Mouse (Mus musculus) adrenal gland, adult 2 months (tissue): ENCODE measurements around the gene Prps1. TPM values are rescaled to one million over a fixed set of nuclear protein-coding genes. Genes with fewer than 3 reads are reported as not detected.
"Not testable (repeated sequence)": the region's sequence is repeated elsewhere in the genome, so short reads cannot be mapped to it uniquely, and the experiment has no call there.

Source experiments
- DNase-seq: peaks from one replicate; pipeline ENCODE4 v3.0.0; 2021
- long read RNA-seq: library from polyadenylated mRNA; stranded (forward); transcript quantifications from one replicate; pipeline ENCODE4 v2.0.0, GENCODE M21; 2021
- polyA plus RNA-seq: library from polyadenylated mRNA; depleted of rRNA; stranded (reverse); fragments of >200 nt; gene quantifications from 2 replicates; pipeline ENCODE4 v1.2.3, GENCODE M21; 2012; rRNA removed
- total RNA-seq, 2 experiments: library from RNA; stranded (reverse); gene quantifications; 2 replicates each; pipeline ENCODE4 v1.2.3; 2021

Gene Prps1
- total RNA-seq (10 to 100 TPM; 17.4 to 37.7 TPM), polyA plus RNA-seq (2.1 and 2.9 TPM in 2 replicates)
- long read RNA-seq, transcript Prps1-201 (7 exons, 1,965 nt): major isoform, 22 of 25 reads
- long read RNA-seq, partial matches to known transcripts: 0 of 25 reads
- long read RNA-seq, other reads (novel, unspliced or antisense): 3 of 25 reads

DNA sequence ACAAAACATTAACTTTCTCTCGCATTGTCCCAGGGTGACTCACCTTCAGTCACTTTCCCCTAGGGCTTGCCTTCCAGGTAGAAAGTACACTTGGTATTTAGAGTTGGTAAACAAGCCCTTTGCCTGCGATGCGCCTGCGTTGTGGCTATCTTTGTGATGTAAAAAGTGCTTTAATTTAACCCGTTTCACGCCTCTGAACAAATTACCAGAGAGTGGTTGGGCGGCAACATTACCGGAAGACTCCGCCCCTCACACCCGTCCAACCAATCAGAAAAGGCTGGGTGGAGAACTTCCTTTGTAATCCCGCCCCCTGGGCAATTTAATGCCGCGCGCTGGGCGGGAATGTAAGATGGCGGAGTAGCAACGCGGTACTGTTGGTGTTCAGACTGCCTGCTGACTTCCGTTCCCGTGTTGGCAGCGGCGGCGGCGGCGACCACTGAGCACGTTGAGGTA, at the start of gene Prps1:
Prps1 (plus strand) TSS at position 335 of the 453 bp plus-strand sequence.
- DNase-seq: peak; percentile 87

DNA sequence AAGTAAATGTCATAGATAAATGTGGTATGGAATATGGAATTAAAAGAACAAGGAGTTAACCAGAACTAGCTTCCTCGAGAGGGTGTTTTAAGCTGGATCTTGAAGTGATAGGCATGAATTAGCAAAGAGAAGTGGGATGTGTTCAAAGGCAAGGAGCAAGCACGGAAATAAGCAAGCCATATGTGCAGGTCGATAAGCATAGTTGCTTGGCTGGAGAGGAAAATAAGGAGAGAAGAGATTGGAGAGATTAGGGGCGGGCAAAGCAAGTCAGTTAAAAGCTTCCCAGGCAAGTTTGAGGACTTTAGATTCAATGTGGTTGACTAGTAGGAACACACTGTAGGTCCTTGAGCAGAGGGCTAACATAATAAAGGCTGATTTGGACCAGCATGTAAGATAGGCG, 48.8 kb upstream of the Prps1 start:
- DNase-seq: no peak

DNA sequence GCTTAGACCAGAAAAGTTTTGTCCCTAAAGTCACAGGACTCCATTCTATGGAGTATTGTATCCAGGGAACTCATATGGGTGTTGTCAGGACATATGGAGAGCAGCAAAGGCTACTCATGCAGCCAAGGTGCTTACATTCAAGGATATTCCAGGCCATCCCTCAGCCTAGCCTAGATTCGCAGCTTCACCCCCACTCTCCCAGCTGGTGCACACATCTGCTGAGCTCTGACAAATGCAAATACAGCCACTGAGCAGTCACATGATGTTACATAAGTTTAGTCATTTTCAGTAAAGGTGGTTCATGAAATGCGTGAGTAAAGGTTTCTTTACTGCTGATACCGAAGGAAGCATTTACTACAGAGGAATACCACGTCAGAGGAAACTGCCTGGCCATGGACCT, 37.9 kb upstream of the Prps1 start:
- no peak for DNase-seq

DNA sequence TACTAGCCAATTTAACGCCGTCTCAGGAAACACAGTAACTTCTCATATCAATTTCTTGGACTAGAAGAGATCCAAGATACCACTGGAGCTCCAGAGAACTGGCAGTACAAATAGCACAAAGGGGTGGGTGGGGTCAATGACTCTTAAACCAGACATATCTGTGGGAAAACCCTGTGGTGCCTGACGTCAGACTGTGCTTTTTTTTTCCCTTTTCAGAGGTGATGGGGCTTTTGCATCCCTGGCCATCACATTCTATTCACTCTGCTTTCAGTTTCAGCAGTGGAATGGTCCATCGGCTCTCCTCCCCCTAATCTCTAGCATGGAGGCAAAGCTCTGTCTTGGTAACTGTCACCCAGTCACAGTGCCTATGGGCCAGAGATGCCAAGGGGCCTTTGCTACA, 29.3 kb upstream of the Prps1 start:
- DNase-seq: no peak

DNA sequence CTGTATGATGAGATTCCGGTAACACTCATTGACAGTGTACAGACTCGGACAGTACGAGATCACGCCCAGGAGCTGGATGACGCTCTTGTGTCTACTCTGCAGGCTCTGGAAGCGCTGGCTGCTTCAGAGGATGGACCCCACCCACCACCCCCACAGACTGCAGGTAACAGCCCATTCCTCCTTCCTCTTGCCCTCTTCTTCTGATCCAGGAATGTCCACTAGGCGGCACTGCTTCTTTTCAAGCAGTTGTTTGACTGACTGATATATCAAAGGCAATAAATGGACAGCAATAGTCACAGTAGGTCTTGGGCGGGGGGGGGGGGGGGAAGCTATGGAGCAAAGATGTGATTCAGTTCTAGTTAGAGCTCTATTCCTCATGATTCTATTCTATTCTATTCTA, 28.2 kb upstream of the Prps1 start:
- no peak for DNase-seq

DNA sequence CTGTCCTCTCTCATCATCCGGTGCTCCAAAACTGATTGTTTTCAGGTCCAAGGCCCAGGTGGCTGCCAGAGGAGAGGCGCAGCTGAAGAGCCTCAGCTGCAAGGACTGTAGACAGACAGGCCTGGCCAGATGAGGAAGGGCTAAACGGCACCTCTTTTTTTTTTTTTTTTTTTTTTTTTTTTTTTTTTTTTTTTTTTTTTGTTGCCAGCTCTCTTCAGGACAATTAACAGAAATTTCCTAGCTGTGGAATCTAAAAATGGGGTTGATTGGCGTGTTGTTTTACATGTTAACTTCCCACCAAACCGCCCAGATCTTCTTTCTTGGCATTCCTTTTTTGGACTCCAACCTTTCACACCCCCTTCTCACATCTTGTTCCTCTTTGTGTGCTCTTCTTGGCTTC, 26.4 kb upstream of the Prps1 start:
- no peak for DNase-seq

DNA sequence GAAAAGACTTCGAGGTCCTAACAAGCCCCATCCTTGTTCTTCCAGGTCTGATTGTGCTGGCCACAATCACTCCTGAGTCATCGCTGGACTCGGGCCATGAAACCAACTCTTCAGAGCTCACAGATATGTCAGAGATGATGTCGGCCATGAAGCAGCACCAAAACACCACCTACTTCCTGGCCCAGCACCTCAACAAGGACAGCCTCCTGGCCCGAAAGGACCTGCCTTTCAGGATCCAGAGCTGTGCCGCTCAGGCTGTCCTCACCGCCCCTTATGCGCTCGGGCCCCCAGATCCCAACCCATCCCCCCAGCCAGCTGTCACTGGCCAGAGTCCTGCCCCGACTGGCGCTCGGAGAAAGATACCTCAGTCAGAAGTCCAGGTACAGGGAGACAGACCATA, 25.9 kb upstream of the Prps1 start:
- peak; percentile 38 for DNase-seq

DNA sequence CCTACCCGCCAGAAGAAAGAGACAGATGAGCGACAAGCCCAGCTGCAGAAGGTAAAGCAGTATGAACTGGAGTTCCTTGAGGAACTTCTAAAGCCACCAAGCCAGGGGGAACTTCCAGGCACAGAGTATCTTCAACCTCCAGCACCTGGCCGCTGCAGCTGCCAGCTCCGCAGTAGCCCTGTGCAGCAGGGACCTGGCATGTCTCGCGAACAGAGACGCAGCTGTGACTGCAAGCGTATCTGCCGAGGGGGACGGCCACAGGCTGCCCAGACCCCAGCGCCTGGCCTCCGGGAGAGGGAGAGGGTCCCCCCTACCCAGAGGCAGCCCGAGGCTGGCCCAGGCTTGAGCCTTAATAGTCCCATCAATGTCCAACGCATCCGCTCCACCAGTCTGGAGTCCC, 24.4 kb upstream of the Prps1 start:
- DNase-seq: no peak

DNA sequence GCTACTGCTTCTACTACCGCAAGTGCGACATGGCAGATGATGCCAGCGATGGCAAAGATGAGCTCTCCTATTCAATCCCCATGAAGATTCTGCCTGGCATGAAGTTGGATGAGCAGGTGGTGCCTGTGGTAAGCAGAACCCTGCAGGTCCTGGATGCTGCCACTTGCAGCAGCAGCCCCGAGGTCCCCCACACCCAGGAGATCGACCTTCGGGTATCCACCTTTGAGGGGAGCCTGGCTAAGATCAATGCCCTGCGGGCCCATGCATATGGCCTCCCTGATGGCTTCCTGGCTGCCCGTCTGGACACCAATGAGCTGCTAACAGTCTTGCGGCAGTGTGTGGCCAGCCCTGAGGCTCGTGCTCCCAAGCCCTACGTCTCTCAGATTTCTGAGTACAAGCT, 23.6 kb upstream of the Prps1 start:
- no peak for DNase-seq

DNA sequence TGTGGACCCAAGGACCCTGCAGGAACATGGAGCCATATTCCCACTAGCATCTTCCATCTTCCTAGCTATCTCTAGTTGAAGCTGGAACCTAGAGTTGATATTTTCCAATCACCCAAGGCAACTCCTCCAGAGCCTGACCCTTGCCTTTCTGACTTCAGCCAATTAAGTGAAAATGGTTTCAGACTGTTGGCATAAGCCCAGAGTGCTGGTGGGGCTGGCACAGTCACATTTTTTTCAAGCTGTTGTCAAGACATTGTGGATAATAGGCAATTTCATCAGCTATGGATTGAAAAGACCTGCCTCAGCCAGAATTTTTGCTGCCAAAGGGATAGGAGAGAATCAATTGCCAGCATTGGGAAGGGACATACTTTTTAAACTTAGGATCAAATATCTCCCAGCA, 18.5 kb upstream of the Prps1 start:
- DNase-seq: no peak

DNA sequence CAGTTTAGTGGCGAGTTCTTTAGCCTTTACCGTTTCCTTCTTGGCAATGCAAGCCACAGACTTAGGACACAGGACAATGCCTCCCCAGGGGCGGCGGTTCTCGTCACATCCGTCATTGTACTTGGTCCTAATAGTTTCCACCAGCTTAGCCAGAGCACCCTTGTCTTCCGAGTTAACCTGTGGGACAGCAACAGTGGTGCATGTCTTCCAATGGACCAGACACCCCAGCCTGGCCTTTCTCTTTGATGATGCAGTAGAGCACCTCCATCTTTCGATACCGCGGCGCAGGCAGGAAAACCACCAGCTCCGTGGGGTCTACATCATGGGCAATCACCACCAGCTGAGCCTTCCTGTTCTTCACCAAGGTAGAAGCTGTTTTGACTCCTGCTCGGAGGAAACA, 10.9 kb upstream of the Prps1 start:
- no peak for DNase-seq

DNA sequence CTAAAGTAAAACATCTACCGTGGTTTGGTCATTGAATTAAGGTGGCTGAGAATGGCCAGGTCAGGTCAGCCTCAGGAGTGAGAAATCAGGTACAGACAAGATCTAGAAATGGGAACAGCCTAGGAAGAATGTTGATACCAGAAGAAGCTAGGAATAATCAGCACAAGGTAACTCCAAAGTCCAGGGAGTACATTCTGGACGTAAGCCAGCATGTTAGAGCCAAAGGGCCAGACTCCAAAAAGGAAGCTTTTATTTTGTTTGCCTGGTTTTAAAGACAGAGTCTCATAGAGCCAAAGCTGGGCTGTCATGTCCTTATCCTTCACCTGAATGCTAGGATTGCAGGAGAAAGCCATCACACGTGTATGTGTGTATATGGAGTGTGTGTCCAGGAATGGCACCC, 6.3 kb upstream of the Prps1 start:
- no peak for DNase-seq

DNA sequence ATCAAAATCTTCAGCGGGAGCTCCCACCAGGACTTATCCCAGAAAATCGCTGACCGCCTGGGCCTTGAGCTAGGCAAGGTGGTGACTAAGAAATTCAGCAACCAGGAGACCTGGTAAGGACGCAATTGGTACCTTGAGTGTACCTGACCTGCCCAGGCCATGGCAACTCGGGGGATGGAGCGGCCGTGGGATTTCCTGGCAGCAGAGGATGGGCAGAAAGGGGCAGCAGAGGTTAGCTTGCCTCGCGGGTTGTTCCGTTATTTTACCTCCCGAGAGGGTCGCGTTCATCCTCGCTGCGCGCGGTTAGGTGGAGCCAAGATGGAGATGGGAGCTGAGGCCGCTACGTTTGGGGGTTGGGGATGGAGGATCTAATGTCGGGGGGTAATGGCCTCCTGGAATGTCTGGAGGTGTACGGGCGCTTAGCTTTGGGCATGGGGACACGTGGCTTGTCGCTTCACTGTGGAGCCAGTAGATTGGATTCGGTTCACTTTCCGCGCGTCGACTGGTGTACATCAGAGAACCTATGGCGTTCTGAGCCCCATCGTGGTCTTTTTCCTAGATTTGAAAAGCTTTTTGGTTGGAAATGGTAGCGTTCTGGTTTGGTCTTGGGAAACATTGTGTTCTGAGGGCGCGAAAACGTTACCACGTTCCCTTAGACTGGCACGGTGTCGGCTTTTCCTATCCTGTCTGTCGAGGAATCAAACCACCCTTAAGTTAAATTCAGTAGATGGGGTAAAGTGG, 508 bp downstream of the Prps1 start:
- DNase-seq: no peak

DNA sequence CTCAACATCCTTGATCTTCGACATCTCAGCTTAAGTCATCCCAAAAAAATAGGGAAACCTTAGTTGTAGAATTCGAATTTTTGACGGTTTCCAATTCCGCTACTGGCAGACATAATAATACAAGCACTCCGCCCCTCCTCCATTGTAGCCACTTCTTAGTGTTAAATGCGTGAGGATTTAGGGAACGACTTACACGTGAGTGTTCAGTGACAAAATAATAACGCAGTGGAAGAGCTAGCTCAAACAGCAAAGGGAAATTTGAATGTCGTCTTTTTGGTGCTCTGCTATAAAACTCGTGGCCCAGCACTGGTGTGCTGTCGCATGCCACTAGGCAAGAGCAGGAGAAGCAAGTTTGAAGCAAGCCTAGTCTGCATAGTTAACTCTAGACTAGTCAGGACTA, 1.1 kb downstream of the Prps1 start:
- no peak for DNase-seq

DNA sequence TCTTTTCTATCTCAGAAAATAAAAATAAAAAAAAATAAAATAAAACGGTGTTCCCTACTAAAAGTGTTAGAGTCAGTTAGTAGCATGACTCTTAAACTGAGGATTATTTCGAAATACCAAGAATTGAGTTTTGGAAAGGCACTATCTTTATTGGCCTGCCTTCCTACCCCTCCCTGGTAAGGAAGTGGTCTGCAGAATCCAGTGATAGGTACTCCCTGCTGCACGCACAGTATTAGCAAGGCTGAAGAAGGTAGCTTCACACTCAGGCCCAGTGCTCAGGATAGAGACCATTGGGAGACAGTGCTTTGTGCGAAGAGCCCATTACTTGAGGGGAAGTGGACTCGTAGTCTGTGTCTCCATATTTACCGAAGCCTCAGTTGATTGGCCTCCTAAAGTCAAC, 21.8 kb downstream of the Prps1 start:
- no peak for DNase-seq

DNA sequence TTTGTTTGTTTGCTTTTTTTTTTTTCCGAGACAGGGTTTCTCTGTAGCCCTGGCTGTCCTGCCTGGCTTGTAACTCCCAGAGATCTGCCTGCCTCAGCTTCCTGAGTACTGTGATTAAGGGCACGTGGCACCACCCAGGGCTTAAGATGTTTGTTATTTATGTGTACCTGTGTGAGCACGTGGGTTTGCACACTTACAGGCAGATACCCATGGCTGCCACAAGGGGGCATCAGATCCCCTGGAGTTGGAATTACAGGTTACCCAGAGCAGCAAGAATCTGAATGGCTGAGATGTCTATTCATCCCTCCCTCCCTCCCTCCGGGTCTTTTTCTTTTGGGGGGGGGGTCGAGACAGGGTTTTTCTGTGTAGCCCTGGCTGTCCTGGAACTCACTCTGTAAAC, 22.8 kb downstream of the Prps1 start:
- DNase-seq: peak; percentile 29

DNA sequence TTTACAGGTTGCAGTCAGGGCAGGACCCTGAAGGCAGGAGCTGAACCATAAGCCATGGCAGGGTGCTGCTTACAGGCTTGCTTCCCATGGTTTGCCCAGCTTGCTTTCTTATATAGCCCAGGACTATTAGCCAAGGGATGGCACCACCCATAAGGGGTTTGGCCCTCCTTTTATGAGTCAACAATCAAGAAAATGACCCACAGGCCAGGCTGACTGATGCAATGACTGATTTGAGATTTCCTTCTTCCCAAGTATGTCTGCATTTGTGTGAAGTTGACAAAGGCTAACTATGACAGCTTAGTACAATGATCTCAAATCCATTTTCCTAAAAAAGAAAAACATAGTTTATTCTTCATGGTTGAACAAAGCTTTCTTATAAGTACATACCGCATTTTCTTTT, 32.8 kb downstream of the Prps1 start:
- no peak for DNase-seq

DNA sequence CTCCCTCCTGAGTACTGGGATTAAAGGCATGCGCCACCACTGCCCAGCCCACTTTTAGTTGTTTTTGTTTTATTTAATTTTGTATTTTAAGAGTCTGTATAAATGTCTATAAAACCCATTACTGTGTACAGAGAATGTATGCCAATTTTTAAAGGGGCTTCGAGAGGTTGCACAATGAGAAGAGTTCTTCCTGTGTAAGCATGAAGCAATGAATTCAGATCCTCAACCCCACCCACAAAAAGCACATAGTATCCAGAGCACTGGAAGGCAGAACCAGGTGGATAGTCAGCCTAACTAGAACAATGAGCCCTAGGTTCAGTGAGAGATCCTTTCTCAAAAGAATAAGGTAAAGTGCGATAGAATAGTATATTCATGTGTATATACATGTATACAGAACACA, 33.8 kb downstream of the Prps1 start:
- no peak for DNase-seq

DNA sequence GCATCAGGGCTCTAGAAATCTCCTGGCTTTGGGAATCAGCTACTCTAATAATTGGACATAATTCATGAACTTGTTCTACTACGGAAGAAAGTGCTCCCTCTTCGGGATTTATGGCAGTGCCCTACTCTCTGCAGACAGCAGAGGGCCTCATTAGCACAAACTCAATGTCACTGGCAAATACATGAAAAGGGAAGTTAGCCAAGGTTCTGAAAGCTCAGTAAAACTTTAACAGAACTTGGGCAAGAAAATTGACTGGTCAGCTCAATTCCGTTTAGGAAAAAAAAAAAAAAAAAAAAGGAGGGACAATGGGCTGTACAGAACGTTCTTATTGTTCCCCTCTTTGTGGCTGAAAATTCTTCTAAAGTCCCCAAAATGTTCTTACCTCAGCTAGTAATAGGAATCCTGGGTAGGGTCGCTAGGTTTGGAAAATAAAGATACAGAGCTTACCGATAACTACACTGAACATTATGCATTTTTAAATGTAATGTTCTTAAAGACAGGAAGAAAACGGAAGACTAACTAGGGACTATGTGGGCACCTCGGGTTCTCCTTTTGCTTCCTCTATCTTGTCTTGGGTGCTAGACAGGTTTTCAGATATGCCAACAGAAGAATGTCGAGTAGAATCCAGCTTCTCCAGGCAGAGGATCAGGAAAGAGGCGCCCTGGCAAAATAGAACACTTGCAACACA, 35.6 kb downstream of the Prps1 start:
- peak; percentile 48 for DNase-seq

DNA sequence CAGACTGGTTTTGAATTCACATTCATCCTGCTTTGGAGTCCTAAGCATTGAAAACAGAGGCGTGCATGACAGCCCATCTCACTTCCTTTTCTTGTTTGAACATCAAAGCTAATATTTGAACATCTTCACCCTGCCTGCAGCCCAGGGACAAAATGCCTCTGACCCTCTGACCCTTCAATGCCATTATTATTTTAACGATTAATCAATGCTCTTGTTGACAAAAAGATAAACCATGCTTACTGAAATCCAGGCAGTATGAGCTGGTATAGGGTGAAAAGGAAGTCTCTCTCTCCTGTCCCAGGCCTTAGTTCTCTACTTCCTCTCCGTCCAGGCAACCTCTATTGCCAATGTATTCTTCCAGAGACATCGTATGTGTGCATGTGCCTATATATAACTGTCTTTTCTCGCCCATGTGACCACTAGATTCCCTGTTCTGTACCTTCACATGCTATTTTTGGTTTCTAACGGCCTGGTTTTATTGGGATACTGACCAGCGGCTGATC, 37.2 kb downstream of the Prps1 start:
- no peak for DNase-seq

DNA sequence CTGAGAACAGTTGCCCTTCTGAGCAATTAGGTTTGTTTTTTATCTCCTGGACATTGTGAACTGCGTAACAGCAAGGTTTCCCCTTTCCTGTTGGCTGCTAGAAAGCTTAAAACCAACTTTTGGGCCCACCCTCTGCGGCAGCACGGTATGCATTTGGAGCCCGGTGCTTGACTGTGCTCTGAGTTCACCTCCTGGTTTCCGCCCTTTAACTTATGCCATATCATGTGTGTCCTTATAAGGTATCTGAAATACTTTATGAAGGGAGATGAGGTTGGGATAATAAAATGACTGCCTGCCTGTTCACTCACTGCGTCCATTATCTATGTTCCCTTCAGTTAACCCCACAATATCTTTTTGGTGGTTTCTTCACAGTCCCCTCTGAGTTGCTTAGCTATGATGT, 37.8 kb downstream of the Prps1 start:
- DNase-seq: no peak

DNA sequence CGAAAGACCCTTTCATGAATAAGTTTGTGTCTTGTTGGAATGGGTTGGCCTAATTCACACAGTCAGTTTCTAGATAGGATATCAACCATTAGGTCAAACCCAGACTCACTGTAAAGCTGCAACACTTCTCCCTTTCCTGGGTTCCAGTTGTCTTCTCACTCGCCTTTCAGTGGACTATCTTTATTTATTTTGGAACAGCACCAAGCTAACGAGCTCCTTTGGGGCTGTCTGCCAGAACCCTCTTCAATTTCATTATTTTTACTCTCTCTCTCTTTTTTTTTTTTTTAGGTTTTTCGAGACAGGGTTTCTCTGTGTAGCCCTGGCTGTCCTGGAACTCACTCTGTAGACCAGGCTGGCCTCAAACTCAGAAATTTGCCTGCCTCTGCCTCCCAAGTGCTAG, 42.0 kb downstream of the Prps1 start:
- not testable (repeated sequence) for DNase-seq

DNA sequence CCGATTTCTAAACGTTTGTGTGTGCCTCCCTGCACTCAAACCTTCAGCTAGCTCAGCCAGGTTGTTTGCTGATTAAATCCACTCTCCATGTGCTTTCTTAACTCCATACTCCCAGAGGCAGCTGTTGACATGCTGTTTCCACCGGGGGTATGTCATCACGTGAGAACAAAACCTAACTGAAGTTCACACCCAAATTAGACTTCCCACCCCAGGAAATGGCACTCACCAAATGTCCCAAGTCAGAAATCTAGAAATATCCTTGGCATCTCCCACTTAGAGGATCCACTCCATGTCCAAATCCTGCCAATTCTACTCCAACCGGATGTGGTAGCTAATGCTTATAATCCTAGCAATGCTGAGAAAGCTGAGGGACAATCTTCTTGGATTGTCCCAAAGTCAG, 43.9 kb downstream of the Prps1 start:
- DNase-seq: no peak
